Mouse (Mus musculus) heart, postnatal 0 days (tissue): ENCODE results near the gene Pramel1. TPM values are rescaled to one million over a fixed set of nuclear protein-coding genes. Genes with fewer than 3 reads are reported as not detected.
A peak's percentile ranks its signal among the peaks of the same experiment; 100 is the strongest.

Source experiments
- ATAC-seq: fragments of 200-750 bp; cut with Nextera tagmentation; 2 replicates; pipeline ENCODE4 v1.8.0; 2017; ENCODE audit warnings: low read depth, moderate number of reproducible peaks, moderate library complexity; ENCODE audit not compliant: insufficient read depth
- DNase-seq: peaks from one replicate; pipeline ENCODE4 v3.0.0-alpha.2; 2016; ENCODE audit warnings: low spot score
- H3K27ac ChIP-seq: fragments of 300-500 bp; sonication (generic); 2 replicates; pipeline ENCODE4 v1.5.1; 2014; ENCODE audit warnings: low read depth, mild to moderate bottlenecking
- H3K27me3 ChIP-seq: fragments of 300-500 bp; sonication (generic); 2 replicates; pipeline ENCODE4 v1.6.1; 2014; ENCODE audit warnings: low read length, mixed read lengths; ENCODE audit not compliant: control insufficient read depth, insufficient read depth
- H3K36me3 ChIP-seq: fragments of 300-500 bp; sonication (generic); replicated peaks from 2 replicates; pipeline ENCODE4 v1.6.1; 2014; ENCODE audit warnings: low read length, mixed read lengths; ENCODE audit not compliant: control insufficient read depth, insufficient read depth
- H3K4me1 ChIP-seq: fragments of 300-500 bp; sonication (generic); 2 replicates; pipeline ENCODE4 v1.6.1; 2014; ENCODE audit warnings: antibody characterized with exemption; ENCODE audit not compliant: control insufficient read depth, insufficient read depth
- H3K4me2 ChIP-seq: fragments of 300-500 bp; sonication (generic); 2 replicates; pipeline ENCODE4 v1.6.1; 2014; ENCODE audit warnings: low read depth, mild to moderate bottlenecking, low read length, moderate library complexity
- H3K4me3 ChIP-seq: fragments of 300-500 bp; sonication (generic); 2 replicates; pipeline ENCODE4 v1.5.1; 2014; ENCODE audit warnings: low read depth, low read length
- H3K9ac ChIP-seq: fragments of 300-500 bp; sonication (generic); replicated peaks from 2 replicates; pipeline ENCODE4 v1.6.1; 2014; ENCODE audit warnings: low read depth, low read length, mixed read lengths
- H3K9me3 ChIP-seq: fragments of 300-500 bp; sonication (generic); replicated peaks from 2 replicates; pipeline ENCODE4 v1.6.1; 2016; ENCODE audit warnings: low read length; ENCODE audit not compliant: control insufficient read depth
- CTCF ChIP-seq: IDR thresholded peaks from 2 replicates; pipeline ENCODE4 v1.5.1; 2016; ENCODE audit warnings: antibody characterized with exemption, control low read depth, low read depth
- EP300 ChIP-seq: IDR thresholded peaks from 2 replicates; pipeline ENCODE4 v1.6.1; 2016; ENCODE audit warnings: antibody characterized with exemption, low read depth
- WGBS: fragments of 180-500 bp; shearing (Covaris S2); extraction: QIAGEN DNeasy Blood & Tissue Kit; methylation state at CpG from one replicate; pipeline ENCODE4 v1.1.7; 2014; 5-methylcytosine and 5-hydroxymethylcytosine counted together
- polyA plus RNA-seq: library from polyadenylated mRNA; unstranded; fragments of >200 nt; fragmentation: Nextera tagmentation; extraction: Ambion mirVana; gene quantifications from 2 replicates; pipeline ENCODE4 v1.2.1, GENCODE M21; 2015
- total RNA-seq: library from RNA; depleted of rRNA; stranded (reverse); fragments of >200 nt; gene quantifications from 2 replicates; pipeline ENCODE4 v1.2.3, GENCODE M21; 2014; ENCODE audit warnings: low replicate concordance

Gene Pramel1
- total and polyA plus RNA-seq, 2 experiments from 2014 or later: not detected

DNA sequence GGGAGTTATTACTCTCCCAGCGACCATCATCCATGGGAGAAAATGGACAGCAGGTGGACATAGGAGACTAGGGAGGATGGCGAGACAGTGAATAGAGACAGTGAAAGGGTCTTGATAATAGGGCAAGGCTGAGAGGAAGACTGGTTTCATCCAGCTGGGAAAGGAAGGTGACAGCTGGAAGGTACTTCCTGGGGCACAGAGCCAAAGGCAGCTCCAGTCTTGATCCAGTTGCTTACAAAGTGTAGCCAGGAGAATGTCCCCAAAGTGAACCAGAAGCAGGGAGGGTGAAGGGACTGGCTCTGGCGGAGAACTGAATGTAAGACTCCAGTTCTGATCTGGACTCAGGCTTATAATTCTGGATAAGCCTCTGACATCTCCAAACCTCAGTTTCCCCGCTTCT is 41.9 kb upstream of the Pramel1 start:
- DNase-seq (no peak), ATAC-seq (no peak)
- no peak overlapping the region for H3K9ac ChIP-seq
- TF ChIP-seq EP300: no peak
- no peak for TF ChIP-seq CTCF
- no peaks in the 10 kb centered on the region for H3K36me3 ChIP-seq
- no peak overlapping the region for H3K4me2 ChIP-seq
- WGBS: 75% methylated on average over 4 of the region's 4 CpGs
- H3K9me3 ChIP-seq: no peaks in the 10 kb centered on the region
- peaks cover 46% of the 10 kb centered on the region for H3K27me3 ChIP-seq
- no peaks in the 10 kb centered on the region for H3K4me1 ChIP-seq
- H3K4me3 ChIP-seq: no peak overlapping the region
- no peak overlapping the region for H3K27ac ChIP-seq

GRCm38 (mm10) chr4:143361520-143361919 is 32.7 kb upstream of the Pramel1 start:
- H3K4me1 ChIP-seq: no peaks in the 10 kb centered on the region
- no peak overlapping the region for H3K4me3 ChIP-seq
- H3K4me2 ChIP-seq: no peak overlapping the region
- no peaks in the 10 kb centered on the region for H3K27me3 ChIP-seq
- H3K36me3 ChIP-seq: no peaks in the 10 kb centered on the region
- no peak for DNase-seq
- H3K9ac ChIP-seq: no peak overlapping the region
- no peaks in the 10 kb centered on the region for H3K9me3 ChIP-seq
- WGBS: 59% methylated on average over 10 of the region's 10 CpGs
- ATAC-seq: no peak
- TF ChIP-seq CTCF (no peak), EP300 (no peak)
- no peak overlapping the region for H3K27ac ChIP-seq

DNA sequence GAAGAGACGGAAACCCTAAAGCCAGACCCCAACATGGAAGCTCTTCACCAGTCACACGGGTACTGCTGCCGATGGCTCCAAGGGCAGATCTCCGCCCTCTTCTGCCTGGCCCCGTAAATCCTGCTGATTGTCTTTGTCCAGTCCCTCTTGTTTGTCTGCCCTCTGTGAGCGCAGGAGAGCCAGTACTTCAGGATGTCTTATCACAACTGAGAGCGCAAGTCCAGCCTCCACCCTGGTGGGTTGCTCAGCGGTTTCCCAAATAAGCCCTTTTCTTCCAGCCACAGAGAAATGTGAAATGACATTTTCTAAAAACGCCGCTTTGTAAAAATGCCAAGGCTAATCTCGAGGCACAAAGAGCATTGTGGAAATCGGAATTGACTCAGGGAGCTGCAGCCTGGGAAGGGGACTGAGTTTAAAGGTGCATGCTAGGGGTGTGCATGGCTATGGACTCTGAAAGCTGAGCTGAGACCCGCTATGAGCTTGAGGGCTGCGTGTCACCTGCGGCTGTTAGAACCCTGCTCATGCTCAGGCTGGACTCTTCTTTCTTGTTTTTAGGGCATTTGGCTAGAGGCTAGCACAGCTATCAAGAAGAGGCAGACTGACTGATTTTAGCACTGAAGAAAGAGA is 27.7 kb upstream of the Pramel1 start:
- no peak for ATAC-seq
- 39% methylated on average over 15 of the region's 15 CpGs for WGBS
- Histone ChIP-seq H3K4me2 (no peak overlapping the region), H3K27me3 (no peaks in the 10 kb centered on the region), H3K4me3 (no peak overlapping the region), H3K4me1 (no peaks in the 10 kb centered on the region), H3K27ac (no peak overlapping the region), H3K9ac (no peak overlapping the region), H3K36me3 (no peaks in the 10 kb centered on the region), H3K9me3 (no peaks in the 10 kb centered on the region)
- no peak for DNase-seq
- no peak for TF ChIP-seq CTCF
- TF ChIP-seq EP300: no peak

- Histone ChIP-seq H3K4me3 (no peak overlapping the region), H3K9me3 (no peaks in the 10 kb centered on the region), H3K27ac (no peak overlapping the region), H3K9ac (no peak overlapping the region), H3K4me2 (no peak overlapping the region), H3K4me1 (no peaks in the 10 kb centered on the region), H3K36me3 (no peaks in the 10 kb centered on the region), H3K27me3 (peaks cover 17% of the 10 kb centered on the region; the same call in 1 of the 2 replicates)
- DNase-seq (no peak), ATAC-seq (no peak)
- no peak for TF ChIP-seq EP300
- no peak for TF ChIP-seq CTCF
- 48% methylated on average over 7 of the region's 7 CpGs for WGBS
Measured at GRCm38 (mm10) chr4:143379480-143379879, 14.7 kb upstream of the Pramel1 start.

DNA sequence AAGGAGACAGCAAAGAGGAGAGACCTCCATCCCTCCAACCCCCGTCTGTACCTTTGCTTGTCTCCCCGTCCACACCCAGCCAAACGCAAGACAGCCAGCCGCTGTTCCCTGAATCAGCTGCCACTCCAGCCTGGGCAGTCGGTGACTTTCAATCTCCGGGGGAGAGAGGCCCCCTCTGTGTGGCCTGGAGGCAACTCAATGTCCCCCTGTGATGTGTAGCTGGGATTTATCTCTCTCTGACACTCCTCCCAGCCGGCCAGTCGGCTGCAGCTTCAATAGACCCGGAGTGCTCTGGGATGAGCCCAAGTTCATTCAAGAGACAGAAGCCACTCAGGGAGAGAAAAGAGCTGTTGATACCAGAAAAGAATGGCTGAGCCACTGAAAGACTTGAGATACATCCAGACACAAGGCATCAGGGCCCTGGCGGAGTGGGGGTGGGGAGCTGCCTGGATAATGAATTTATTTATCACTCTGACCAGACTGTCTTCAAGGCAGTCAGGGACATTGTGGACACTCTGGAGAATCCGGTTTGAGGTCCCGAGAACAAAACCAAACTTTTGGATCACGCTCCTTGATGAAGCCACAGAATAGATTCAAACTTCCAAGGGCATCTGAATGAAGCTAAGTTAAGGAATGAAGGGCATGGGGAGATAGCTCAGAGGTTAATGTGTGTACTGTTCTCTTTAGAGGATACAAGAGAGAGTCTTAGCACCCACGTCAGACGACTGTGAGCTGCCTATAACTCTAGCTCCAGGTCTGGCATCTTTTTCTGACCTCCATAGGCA is 14.1 kb upstream of the Pramel1 start:
- H3K4me3 ChIP-seq: no peak overlapping the region
- H3K27me3 ChIP-seq: peaks cover 17% of the 10 kb centered on the region; the same call in 1 of the 2 replicates
- DNase-seq (peak; percentile 10), ATAC-seq (no peak)
- H3K9ac ChIP-seq: no peak overlapping the region
- H3K9me3 ChIP-seq: no peaks in the 10 kb centered on the region
- no peak overlapping the region for H3K27ac ChIP-seq
- 24% methylated on average over 13 of the region's 15 CpGs for WGBS
- H3K36me3 ChIP-seq: no peaks in the 10 kb centered on the region
- H3K4me2 ChIP-seq: no peak overlapping the region
- no peaks in the 10 kb centered on the region for H3K4me1 ChIP-seq
- TF ChIP-seq EP300: no peak
- TF ChIP-seq CTCF: no peak
